Mouse (Mus musculus): ENCODE measurements around the gene Zwilch.

GRCm38 (mm10) chr9:64174766-64175165 is 1.9 kb upstream of the Zwilch start:
- TF ChIP-seq CTCF (IDR thresholded peaks at IDR 0.05; ENCODE audit: low read depth): no peak
- no peak for TF ChIP-seq EP300 (optimal IDR thresholded peaks at IDR 0.05)

All from stomach, postnatal 0 days (tissue).